Mouse (Mus musculus) c-Kit-negative CD71-positive TER-119-positive erythroid progenitor cells, embryonic 14.5 days (primary cell): ENCODE results near the gene Timm10.
A peak's percentile ranks its signal among the peaks of the same experiment; 100 is the strongest.

Source experiments
- DNase-seq: peaks from one replicate; pipeline ENCODE4 v3.0.0-alpha.2; 2013; ENCODE audit warnings: low read depth, low spot score

Gene Timm10

GRCm38 (mm10) chr2:84858551-84858950 is 31.8 kb downstream of the Timm10 start:
- DNase-seq, result no peak

DNA sequence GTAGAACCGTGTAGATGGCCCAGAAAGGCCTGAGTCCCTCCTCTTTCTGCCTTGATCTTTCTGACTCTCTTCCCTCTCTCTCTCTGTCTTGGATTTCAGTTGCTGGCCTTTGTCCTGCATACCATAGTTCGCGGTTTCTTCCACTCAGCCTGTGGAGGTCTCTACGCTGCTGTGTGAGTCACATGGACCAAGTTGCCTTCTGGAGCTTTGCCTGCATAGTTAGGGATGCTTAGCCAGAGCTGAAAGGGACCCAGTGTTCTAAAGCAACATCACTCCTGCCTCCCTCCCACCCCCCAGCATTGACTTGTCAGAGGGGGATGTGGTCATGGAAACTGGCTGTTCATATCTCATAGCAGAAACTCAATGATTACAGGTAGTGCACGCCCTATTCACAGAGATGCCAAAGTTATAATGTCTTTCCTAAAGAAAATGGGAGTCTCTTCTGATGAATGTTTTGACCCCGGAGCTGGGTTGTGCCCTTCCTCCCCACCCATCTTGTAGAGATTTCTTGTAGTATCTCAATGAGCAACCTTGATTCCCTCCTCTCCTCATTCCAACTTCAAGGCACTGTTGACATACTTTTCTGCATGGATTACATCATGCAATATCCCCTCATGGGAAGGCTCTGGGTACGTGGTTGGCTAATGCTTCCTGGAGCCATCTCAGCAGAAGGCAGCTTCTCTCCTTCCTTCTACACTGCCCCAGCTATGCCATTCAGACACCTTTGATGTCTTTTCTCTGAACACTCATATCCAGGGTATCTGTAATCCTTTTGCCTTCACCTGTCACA is 33.4 kb downstream of the Timm10 start:
- DNase-seq, result no peak

GRCm38 (mm10) chr2:84861430-84861829 is 34.6 kb downstream of the Timm10 start:
- no peak for DNase-seq

GRCm38 (mm10) chr2:84862231-84862630 is 35.4 kb downstream of the Timm10 start:
- DNase-seq, result no peak

DNA sequence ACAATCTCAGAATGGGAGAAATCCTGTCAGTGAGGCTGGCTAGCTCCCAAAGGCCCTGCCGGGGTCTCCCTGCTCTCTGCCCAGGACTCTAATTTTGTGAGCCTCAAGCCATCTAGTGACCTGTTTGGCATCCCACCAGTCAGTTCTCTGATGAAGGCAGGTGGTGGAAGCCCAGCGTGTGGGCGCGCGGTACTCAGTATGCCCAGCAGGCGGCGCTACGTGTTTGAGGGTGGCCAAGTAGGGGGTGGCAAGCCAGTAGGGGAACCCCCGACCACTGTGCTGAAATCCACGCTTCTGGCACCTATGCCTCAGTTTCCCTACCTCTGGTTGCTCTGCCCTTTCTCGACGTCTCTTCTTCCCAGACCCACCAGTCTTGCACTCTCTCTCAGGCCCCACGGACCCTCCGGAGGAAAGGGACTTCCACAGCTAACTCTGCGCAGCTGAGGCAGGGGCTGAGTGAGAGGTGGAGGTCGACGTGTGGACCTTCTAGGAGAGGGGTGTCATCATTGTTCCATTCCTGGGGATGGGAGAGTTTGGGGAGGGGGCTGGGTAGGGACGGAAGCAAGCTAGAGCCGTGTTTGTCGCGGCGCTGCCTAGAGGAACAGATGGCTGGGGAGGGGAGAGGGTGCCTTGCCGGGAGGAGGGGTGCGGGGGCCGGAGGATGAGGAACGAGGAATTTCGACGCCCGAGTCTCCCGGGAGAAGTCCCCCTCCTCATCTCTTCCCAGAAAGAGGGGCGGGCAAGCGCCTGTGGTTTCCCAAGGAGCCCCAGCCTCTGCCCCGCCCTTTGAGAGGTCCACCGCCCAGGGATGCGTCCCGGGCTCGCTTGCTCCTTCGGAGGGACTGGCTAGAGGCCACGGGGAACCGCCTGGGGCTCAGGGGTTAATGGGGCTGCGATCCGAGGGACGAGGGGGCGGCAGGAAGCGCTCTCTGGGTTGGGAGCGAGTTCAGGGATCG is 39.1 kb downstream of the Timm10 start:
- no peak for DNase-seq

- DNase-seq, result peak; percentile 75
These were observed 41.7 kb downstream of the Timm10 start for GRCm38 (mm10) chr2:84868521-84868943.

DNA sequence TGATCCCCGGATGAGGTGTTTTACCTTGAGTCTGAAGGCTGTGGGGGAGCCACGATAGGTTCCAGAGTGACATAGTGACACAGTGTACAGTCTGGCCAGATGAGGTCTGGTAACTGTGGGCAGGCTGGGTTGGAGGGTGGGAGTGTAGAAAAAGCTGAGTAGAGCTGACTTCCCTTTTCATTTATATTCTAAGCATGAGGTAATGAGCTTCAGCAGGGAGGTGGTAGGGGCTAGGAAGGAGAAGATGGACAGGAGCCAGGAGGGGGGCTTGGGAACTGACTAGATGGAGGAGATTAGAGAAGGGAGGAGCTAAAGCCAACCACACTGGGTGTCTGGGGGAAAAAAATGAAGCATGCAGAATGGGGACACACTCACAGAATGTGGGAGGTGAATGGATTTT is 42.2 kb downstream of the Timm10 start:
- no peak for DNase-seq

GRCm38 (mm10) chr2:84870623-84871160 is 43.9 kb downstream of the Timm10 start:
- peak; percentile 66 for DNase-seq

- DNase-seq, result no peak
These were observed 45.4 kb downstream of the Timm10 start for GRCm38 (mm10) chr2:84872105-84872716.

DNA sequence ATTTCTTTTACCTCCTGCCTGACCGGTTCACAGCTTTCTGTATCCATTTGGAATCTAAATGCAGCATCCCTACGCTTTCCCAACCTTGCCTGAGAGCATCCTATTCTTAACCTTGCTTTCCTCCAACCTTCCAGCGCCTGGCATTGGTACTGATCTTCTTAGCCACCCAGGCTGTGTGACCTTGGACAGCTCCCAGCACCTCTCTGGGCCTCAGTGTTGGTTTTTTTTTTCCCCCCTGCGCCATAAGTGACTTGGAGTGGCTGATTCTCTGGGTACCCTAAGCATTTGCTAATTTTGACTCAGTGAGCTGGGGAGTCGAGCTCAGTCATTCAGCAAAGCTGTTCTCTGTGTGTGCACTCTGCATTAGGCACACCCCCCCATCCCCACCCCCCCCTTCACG is 49.0 kb downstream of the Timm10 start:
- DNase-seq, result no peak
